7 mouse cellular contexts compared by ENCODE assay signal in genomic region chr5:115531671-115532270, GRCm38 (mm10). TPM values are rescaled to one million over a fixed set of nuclear protein-coding genes. Genes with fewer than 3 reads are reported as not detected.
DNase-seq lines count a peak whose midpoint lies in the region; ATAC-seq and TF ChIP-seq lines count a peak whose summit lies in the region.

No protein-coding gene starts in this region.

- DNase-seq in ES-E14 (ENCODE audit: low read depth, low spot score) = no peak
- DNase-seq in adrenal gland, postnatal 10 days = peak; percentile 84
- DNase-seq in kidney, postnatal 36 days = peak; percentile 81 to 89
- DNase-seq in spleen, adult 2 months (ENCODE audit: low read depth in 1 of 2, low spot score in 2 of 2) = no peak

- in situ Hi-C loops in ES-E14 (cut with MboI; ENCODE audit: low sequenced_read_pairs in 2 of 2, unreplicated experiment in 2 of 2) = no loop called here

- peak overlapping the region; percentile 1 to 23; a peak in 1 of 4 replicates for H3K4me3 ChIP-seq in ES-E14 (ENCODE audit: insufficient read depth in 1 of 2, low read depth in 1 of 2, low read length in 2 of 2, poor library complexity in 1 of 2, severe bottlenecking in 1 of 2)
- no peak overlapping the region for H3K4me3 ChIP-seq in embryonic fibroblast, embryonic 13.5 days (ENCODE audit: insufficient read depth, low read length)
- peak overlapping the region; percentile 28 for H3K4me3 ChIP-seq in heart, embryonic 15.5 days
- peak overlapping the region; percentile 3; the same call in 1 of the 2 replicates for H3K4me3 ChIP-seq in lung, embryonic 16.5 days (ENCODE audit: low read length)
- H3K4me3 ChIP-seq in spleen, adult 2 months (ENCODE audit: extremely low read depth, insufficient read depth, insufficient read length) = no peak overlapping the region

- no peak overlapping the region for H3K27ac ChIP-seq in ES-E14 (ENCODE audit: insufficient read depth, low read depth, low read length, poor library complexity, severe bottlenecking)
- peak overlapping the region; percentile 41 for H3K27ac ChIP-seq in embryonic fibroblast, embryonic 13.5 days (ENCODE audit: insufficient read depth, low read length)
- peak overlapping the region; percentile 96 for H3K27ac ChIP-seq in heart, embryonic 15.5 days
- H3K27ac ChIP-seq in lung, embryonic 16.5 days (ENCODE audit: low read length) = peak overlapping the region; percentile 97
- H3K27ac ChIP-seq in spleen, adult 2 months (ENCODE audit: insufficient read depth, low read length) = peak overlapping the region; percentile 46; the same call in 1 of the 2 replicates

- peak; percentile 78 for ATAC-seq in heart, embryonic 15.5 days (replicated peaks; ENCODE audit: insufficient number of reproducible peaks, insufficient read depth, low FRiP score, low read depth)
- peak; percentile 86 for ATAC-seq in lung, embryonic 16.5 days (ENCODE audit: low read depth)

- no peaks in the 10 kb centered on the region for H3K27me3 ChIP-seq in heart, embryonic 15.5 days
- no peaks in the 10 kb centered on the region for H3K27me3 ChIP-seq in lung, embryonic 16.5 days (ENCODE audit: control insufficient read depth, insufficient read depth, low read depth, low read length)
- H3K27me3 ChIP-seq in spleen, adult 2 months (ENCODE audit: control insufficient read depth, insufficient read depth, low read length) = no peaks in the 10 kb centered on the region

- no peak overlapping the region for H3K9ac ChIP-seq in ES-E14 (ENCODE audit: insufficient read depth, low read depth, low read length, poor library complexity, severe bottlenecking)
- H3K9ac ChIP-seq in heart, embryonic 15.5 days = peak overlapping the region; percentile 50
- H3K9ac ChIP-seq in lung, embryonic 16.5 days (ENCODE audit: low read length) = peak overlapping the region; percentile 57

- H3K4me1 ChIP-seq in ES-E14 (ENCODE audit: control insufficient read depth in 2 of 2, insufficient read depth in 2 of 2, low read length in 2 of 2, poor library complexity in 1 of 2) = peaks cover 15 to 38% of the 10 kb centered on the region in 2 experiments; a peak in 3 of 4 replicates
- peaks cover 46% of the 10 kb centered on the region for H3K4me1 ChIP-seq in embryonic fibroblast, embryonic 13.5 days (ENCODE audit: control insufficient read depth, insufficient read depth, low read length)
- H3K4me1 ChIP-seq in heart, embryonic 15.5 days (replicated peaks) = peaks cover 84% of the 10 kb centered on the region
- H3K4me1 ChIP-seq in lung, embryonic 16.5 days (replicated peaks; ENCODE audit: control insufficient read depth, insufficient read depth, low read length) = peaks cover 74% of the 10 kb centered on the region
- H3K4me1 ChIP-seq in spleen, adult 2 months (ENCODE audit: control insufficient read depth, insufficient read depth, insufficient read length) = peaks cover 46% of the 10 kb centered on the region

- H3K9me3 ChIP-seq in ES-E14 (ENCODE audit: control insufficient read depth, insufficient read depth, low read depth, low read length) = no peaks in the 10 kb centered on the region
- no peaks in the 10 kb centered on the region for H3K9me3 ChIP-seq in heart, embryonic 15.5 days (replicated peaks)
- H3K9me3 ChIP-seq in lung, embryonic 16.5 days (ENCODE audit: control insufficient read depth, low read length) = no peaks in the 10 kb centered on the region

- TF ChIP-seq POLR2A in embryonic fibroblast, embryonic 13.5 days (IDR thresholded peaks at IDR 0.05; ENCODE audit: low read depth, low read length) = no peak
- no peak for TF ChIP-seq POLR2A in spleen, adult 2 months (IDR thresholded peaks at IDR 0.05; ENCODE audit: low read depth, low read length)

- H3K36me3 ChIP-seq in ES-E14 (ENCODE audit: control insufficient read depth, insufficient read depth, low read length, poor library complexity, severe bottlenecking) = no peaks in the 10 kb centered on the region; the same call in 1 of the 2 replicates
- no peaks in the 10 kb centered on the region for H3K36me3 ChIP-seq in heart, embryonic 15.5 days
- H3K36me3 ChIP-seq in lung, embryonic 16.5 days (ENCODE audit: control insufficient read depth, insufficient read depth, low read length) = no peaks in the 10 kb centered on the region
- no peaks in the 10 kb centered on the region for H3K36me3 ChIP-seq in spleen, adult 2 months (ENCODE audit: control insufficient read depth, insufficient read depth, low read length)

- TF ChIP-seq CTCF in embryonic fibroblast, embryonic 13.5 days (IDR thresholded peaks at IDR 0.05; ENCODE audit: borderline replicate concordance, insufficient read depth, low read length) = no peak
- no peak for TF ChIP-seq CTCF in spleen, adult 2 months (IDR thresholded peaks at IDR 0.05; ENCODE audit: extremely low read depth, insufficient read depth, insufficient read length, insufficient replicate concordance)

- WGBS in heart, embryonic 15.5 days = 17% methylated on average over 18 of the region's 18 CpGs
- 19% methylated on average over 18 of the region's 18 CpGs for WGBS in lung, embryonic 16.5 days
- WGBS in spleen, adult 2 months = 54% methylated on average over 18 of the region's 18 CpGs

- H3K4me2 ChIP-seq in heart, embryonic 15.5 days = peak overlapping the region; percentile 60
- peak overlapping the region; percentile 30; the same call in 1 of the 2 replicates for H3K4me2 ChIP-seq in lung, embryonic 16.5 days (ENCODE audit: low read depth, low read length)

TF ChIP-seq in ES-E14, 5 proteins besides CTCF, POLR2A, EP300 and RAD21:
- TF ChIP-seq ZNF384 (IDR thresholded peaks at IDR 0.05; ENCODE audit: low read depth, low read length) (no peak), CHD2 (IDR thresholded peaks at IDR 0.05; ENCODE audit: low read depth, low read length) (no peak), HCFC1 (IDR thresholded peaks at IDR 0.05; ENCODE audit: borderline replicate concordance, insufficient read depth, low read length) (no peak), ZC3H11A (IDR thresholded peaks at IDR 0.05; ENCODE audit: borderline replicate concordance, low read depth, low read length) (no peak)

RNA-seq across cellular contexts. Expression of gene Pxn, which starts 25.3 kb away (rescaled TPM):
- total RNA-seq in ES-E14 (2012; rRNA removed) = 25.5 and 29.4 TPM in 2 replicates
- total RNA-seq in adrenal gland, postnatal 10 days (2021) = 10 to 100 TPM; 55.1 to 72.4 TPM
- 25.7 and 35.2 TPM in 2 replicates for polyA plus RNA-seq in embryonic fibroblast, embryonic 13.5 days (2011; ENCODE audit: insufficient read length, low read depth, missing spikeins)
- polyA plus RNA-seq in heart, embryonic 15.5 days (2015; fragmentation: Nextera tagmentation; extraction: Ambion mirVana) = 33.5 and 46.2 TPM in 2 replicates
- 70.1 and 74.4 TPM in 2 replicates for polyA plus RNA-seq in lung, embryonic 16.5 days (2015; fragmentation: Nextera tagmentation; extraction: Ambion mirVana)
- polyA plus RNA-seq in spleen, adult 2 months (2012; rRNA removed) = 63.8 and 76.1 TPM in 2 replicates

RNA-seq across cellular contexts. Expression of gene Rplp0, which starts 27.5 kb away (rescaled TPM):
- total RNA-seq in ES-E14 (2012; rRNA removed) = 2,284 and 2,327 TPM in 2 replicates
- 100 to 1,000 TPM; 933 to 968 TPM for total RNA-seq in adrenal gland, postnatal 10 days (2021)
- 3,023 and 3,024 TPM in 2 replicates for polyA plus RNA-seq in embryonic fibroblast, embryonic 13.5 days (2011; ENCODE audit: insufficient read length, low read depth, missing spikeins)
- 925 and 1,001 TPM in 2 replicates for polyA plus RNA-seq in heart, embryonic 15.5 days (2015; fragmentation: Nextera tagmentation; extraction: Ambion mirVana)
- 1,507 and 1,565 TPM in 2 replicates for polyA plus RNA-seq in lung, embryonic 16.5 days (2015; fragmentation: Nextera tagmentation; extraction: Ambion mirVana)
- 2,439 and 2,476 TPM in 2 replicates for polyA plus RNA-seq in spleen, adult 2 months (2012; rRNA removed)

RNA-seq across cellular contexts. Expression of gene Gcn1l1, which starts 33.3 kb away (rescaled TPM):
- 112 and 163 TPM in 2 replicates for total RNA-seq in ES-E14 (2012; rRNA removed)
- 10 to 100 TPM; 52.4 to 63.2 TPM for total RNA-seq in adrenal gland, postnatal 10 days (2021)
- polyA plus RNA-seq in embryonic fibroblast, embryonic 13.5 days (2011; ENCODE audit: insufficient read length, low read depth, missing spikeins) = 39.5 and 40.7 TPM in 2 replicates
- 20.9 and 28.8 TPM in 2 replicates for polyA plus RNA-seq in heart, embryonic 15.5 days (2015; fragmentation: Nextera tagmentation; extraction: Ambion mirVana)
- 32.9 and 35.1 TPM in 2 replicates for polyA plus RNA-seq in lung, embryonic 16.5 days (2015; fragmentation: Nextera tagmentation; extraction: Ambion mirVana)
- polyA plus RNA-seq in spleen, adult 2 months (2012; rRNA removed) = 48.3 and 61.8 TPM in 2 replicates

RNA-seq across cellular contexts. Expression of gene Sirt4, which starts 47.2 kb away (rescaled TPM):
- 15.3 and 25.7 TPM in 2 replicates for total RNA-seq in ES-E14 (2012; rRNA removed)
- total RNA-seq in adrenal gland, postnatal 10 days (2021) = 10 to 100 TPM; 15.8 to 31.4 TPM
- 12.8 and 18.5 TPM in 2 replicates for polyA plus RNA-seq in embryonic fibroblast, embryonic 13.5 days (2011; ENCODE audit: insufficient read length, low read depth, missing spikeins)
- polyA plus RNA-seq in heart, embryonic 15.5 days (2015; fragmentation: Nextera tagmentation; extraction: Ambion mirVana) = 20.9 TPM in 2 replicates
- 28.1 and 31.4 TPM in 2 replicates for polyA plus RNA-seq in lung, embryonic 16.5 days (2015; fragmentation: Nextera tagmentation; extraction: Ambion mirVana)
- 19.6 and 28.2 TPM in 2 replicates for polyA plus RNA-seq in spleen, adult 2 months (2012; rRNA removed)

Comparison
In these comparisons a context has a peak if more than half of its experiments do, and no peak if none do; other contexts are left out.
1. DNase-seq: peak in adrenal gland, postnatal 10 days (single experiment) and kidney, postnatal 36 days (2 of 2); none in ES-E14 (single experiment) and spleen, adult 2 months (0 of 2).
2. H3K4me3 ChIP-seq: peak in ES-E14 (2 of 2), heart, embryonic 15.5 days (single experiment) and lung, embryonic 16.5 days (single experiment); none in embryonic fibroblast, embryonic 13.5 days (single experiment) and spleen, adult 2 months (single experiment).